Mouse (Mus musculus) cerebellum, adult 9-10 months (tissue): ENCODE data around the gene Ralgapa2.

Experiments used
- DNase-seq: peaks from one replicate; pipeline ENCODE4 v3.0.0; 2022

Ralgapa2 gene

DNA sequence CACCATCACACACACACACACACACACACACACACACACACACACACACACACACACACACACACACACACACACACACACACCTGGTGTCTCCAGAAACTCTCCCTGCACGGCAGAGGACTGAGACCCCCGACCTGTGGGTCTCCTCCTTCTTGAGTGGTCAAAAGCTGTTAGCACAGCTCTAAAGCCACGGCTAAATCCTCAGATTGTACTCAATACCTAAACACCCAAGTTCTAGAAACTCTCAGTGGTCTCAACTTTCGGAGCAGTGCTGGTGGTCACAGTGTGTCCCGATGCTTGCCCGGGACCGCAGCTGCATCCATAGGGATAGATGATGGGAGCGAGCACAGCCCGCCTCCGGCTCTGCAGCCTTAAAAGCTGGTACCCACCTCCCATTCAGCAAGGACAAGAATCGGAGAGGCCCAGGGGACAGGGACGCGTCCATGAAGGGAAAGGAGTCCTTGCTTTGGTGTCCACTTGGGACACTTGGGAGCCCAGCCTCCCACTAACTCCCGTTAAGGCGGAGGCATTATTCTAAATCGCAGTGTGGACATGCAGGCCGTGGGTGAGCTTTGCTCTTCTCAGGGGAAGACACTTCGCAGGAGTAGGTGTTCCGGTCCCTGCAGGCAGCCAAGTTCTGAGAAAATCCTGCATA lies 293.1 kb downstream of the Ralgapa2 start:
- DNase-seq = no peak

DNA sequence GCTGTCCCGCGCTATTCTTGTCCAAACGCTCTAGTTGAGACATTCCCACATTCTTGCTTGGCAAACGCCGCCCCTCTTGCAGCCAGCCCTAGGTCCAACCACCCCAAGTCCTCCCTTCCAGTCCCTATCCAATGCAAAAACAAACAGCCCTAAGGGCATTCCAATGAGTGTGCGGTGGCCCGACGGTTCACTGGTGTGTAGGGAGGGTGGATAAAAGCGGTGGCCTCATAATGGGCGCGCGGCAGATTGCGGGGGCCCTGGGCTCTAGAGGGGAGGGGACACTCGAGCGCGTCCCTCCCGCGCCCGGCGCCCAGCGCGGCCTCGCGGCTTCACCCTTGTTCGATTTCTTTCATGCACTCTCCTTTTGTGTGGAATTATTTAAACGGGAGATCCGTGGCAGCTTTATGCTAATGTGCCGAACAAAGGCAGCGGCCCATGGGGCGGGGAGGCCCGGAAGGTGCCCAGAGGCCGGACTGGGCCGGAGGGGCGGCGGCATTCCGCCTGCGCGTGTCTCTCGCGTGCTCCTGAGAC lies 293.9 kb downstream of the Ralgapa2 start:
- no peak for DNase-seq

DNA sequence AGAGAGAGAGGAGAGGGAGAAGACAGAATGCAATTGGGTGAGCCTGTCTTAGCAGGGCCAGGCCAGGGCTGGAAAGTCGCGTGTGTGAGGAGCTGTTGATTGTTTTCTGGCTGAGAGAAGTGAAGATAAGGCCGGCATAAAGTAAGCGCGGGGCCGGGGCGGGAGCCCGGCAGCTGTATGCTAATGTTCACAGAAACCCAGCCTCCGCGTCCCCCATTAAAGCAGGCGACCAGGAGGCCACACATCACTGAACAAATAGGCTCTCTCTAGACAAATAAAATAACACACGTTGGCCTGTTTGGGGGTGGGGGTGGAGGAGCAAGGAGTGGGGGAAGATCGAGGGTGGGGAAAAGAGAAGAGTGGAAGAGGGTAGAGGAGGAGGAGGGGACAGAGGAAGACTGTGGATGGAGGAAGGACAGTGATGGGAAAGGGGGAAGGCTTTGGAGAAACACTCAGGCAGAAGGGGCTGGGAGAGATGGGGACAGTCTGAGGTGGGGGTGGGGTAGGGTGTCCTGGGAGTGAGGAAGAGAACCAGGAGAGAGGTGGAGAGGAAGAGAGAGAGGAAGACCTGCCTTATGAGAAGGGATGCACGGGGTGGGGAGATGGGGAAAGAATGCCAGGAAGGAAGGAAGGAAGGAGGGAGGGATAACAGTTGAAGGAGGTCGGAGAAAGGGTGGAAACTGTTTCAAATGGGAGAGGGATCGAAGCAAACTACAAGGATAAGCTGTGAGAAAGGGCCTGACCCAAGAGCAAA lies 294.7 kb downstream of the Ralgapa2 start:
- DNase-seq = no peak

DNA sequence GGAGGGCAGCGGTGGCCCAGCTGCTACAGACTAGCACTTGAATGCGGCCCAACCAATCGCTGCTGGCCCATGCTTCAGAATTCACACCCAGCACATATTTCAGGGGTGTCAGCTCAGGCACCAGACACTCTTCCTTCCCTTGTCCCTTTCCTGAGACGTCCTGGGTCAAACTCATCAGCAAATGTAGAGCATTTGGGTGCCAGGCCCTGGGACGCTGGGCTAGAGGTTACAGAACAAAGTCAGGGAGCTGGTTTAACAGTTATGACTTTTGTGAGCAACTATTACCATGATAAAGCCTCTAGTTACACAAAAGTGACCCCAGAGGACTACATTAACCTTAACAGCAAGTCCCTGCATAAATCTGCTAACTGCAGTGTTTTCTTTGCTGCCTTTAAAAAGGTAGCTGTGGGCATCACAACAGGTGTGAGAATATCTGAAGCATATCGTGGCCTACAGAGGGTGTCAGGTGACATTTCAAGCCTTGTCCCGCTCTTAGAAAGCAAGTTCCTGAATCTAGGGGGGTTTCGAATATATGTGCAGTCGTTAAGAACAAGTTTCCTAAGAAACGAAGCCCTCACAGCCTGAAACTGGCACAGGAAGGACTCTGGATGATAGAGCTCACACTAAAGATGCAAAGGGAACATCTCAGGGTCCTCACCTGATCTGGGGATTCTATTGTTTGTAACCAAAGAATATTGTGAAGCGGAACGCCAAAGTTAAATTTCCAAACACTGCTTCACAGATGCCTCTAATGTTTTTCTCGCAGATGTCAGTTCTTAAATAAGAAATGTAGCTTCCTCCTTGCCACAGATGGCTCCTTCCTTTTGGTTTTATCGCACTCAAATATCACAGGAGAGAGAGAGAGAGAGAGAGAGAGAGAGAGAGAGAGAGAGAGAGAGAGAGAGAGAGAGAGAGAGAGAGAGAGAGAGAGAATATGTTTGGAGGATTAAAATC lies 295.8 kb downstream of the Ralgapa2 start:
- DNase-seq = no peak

DNA sequence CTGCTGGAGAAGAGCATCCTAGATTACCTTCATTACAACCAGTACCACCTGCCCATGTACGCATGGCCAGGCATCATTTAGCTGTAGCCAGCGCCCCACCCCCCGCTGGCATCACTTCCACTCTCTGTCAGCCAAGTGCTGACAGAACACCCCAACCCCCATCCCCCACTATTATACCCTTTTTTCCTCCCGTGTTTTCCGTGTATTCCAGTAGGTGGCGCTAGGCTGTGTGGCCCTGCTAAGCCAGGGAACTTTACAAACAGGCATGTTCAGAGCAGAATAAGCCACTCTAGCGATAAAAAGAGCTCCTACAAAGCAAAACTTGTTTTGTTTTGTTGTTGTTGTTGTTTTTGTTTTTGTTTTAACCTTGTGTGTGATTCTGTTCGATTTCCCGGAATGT lies 297.4 kb downstream of the Ralgapa2 start:
- DNase-seq = peak; percentile 43

DNA sequence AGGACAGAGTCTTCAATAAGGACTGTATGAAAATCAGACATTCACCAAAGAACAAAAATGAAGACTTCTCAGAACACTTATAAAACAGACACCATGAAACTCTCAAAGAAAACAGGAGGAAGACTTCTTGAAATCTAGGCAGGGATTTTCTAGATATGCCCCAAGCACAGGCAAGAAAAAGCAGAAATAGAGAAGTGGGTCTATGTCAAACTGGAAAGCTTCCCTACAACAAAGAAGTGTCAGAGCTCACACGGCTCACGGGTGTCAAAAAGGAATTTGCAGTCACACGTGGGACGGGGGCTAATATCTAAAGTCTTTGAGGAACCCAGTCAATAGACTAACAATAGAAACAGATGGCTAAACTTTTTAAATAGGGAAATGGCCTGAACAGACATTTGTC lies 301.2 kb downstream of the Ralgapa2 start:
- DNase-seq = no peak

DNA sequence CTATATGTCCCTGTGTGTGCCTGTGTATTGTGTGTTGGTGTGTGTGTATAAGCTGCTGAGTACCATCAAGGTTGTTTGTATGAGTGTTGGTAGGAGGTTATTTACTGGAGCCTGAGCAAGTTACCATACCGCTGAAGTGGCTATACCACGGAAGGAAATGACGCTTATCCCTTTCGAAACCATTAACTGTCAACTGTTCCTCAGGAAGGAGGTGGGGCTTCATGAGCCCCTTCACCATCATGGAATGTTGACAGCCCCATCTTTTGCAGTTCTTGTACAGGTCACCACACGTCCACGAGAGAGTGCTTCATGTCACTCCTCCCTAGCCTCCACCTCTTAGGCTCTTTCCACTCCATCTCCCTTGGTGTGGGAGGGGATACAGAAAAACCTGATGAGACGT lies 314.2 kb downstream of the Ralgapa2 start:
- DNase-seq = no peak

DNA sequence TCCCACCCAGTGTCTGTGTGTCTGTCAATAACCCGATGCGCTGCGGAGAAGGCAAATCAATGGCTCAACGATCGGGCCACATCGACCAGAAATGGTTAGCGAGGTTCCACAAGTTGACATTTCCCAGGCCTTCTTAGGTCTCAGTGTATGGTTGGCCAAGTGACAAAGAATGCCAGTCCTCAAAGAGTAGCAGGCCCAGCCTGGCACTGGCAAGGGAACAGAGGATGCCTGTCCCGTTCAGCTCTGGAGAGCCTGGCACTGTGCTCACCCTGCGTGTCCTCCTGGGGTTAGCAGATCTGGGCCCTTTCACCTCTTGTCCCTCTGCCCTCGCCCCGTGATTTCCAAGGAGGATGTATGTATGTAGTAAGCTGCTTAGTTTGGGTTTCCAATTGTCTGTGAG lies 316.0 kb downstream of the Ralgapa2 start:
- no peak for DNase-seq
